In genomic region chr16:5049182-5049773, GRCm38 (mm10) we compare ENCODE assay signal across 8 mouse cellular contexts. TPM values are rescaled to one million over a fixed set of nuclear protein-coding genes. Genes with fewer than 3 reads are reported as not detected.
DNase-seq lines count a peak whose midpoint lies in the region; ATAC-seq and TF ChIP-seq lines count a peak whose summit lies in the region.

No protein-coding gene starts in this region.

- H3K4me1 ChIP-seq in kidney, postnatal 0 days (replicated peaks; ENCODE audit: insufficient read depth, low read length), result peaks cover 20% of the 10 kb centered on the region
- peaks cover 10% of the 10 kb centered on the region for H3K4me1 ChIP-seq in bone marrow macrophage, adult 2 months (ENCODE audit: control insufficient read depth, insufficient read depth, low read length)
- H3K4me1 ChIP-seq in hindbrain, embryonic 13.5 days (replicated peaks), result peaks cover 44% of the 10 kb centered on the region

- H3K27ac ChIP-seq in kidney, postnatal 0 days, result peak overlapping the region; percentile 99
- H3K27ac ChIP-seq in bone marrow macrophage, adult 2 months (ENCODE audit: insufficient read depth, low read depth, low read length), result peak overlapping the region; percentile 78
- peak overlapping the region; percentile 93 for H3K27ac ChIP-seq in hindbrain, embryonic 13.5 days

- under 1% methylated on average over 38 of the region's 38 CpGs for WGBS in kidney, postnatal 0 days
- under 1% methylated on average over 38 of the region's 38 CpGs for WGBS in hindbrain, embryonic 13.5 days

- H3K9me3 ChIP-seq in kidney, postnatal 0 days (replicated peaks; ENCODE audit: low read length), result no peaks in the 10 kb centered on the region
- no peaks in the 10 kb centered on the region for H3K9me3 ChIP-seq in hindbrain, embryonic 13.5 days

- peaks cover 15% of the 10 kb centered on the region for H3K36me3 ChIP-seq in kidney, postnatal 0 days (ENCODE audit: insufficient read depth, low read length)
- H3K36me3 ChIP-seq in hindbrain, embryonic 13.5 days, result peaks cover 44% of the 10 kb centered on the region

- no peaks in the 10 kb centered on the region for H3K27me3 ChIP-seq in kidney, postnatal 0 days (ENCODE audit: insufficient read depth, low read length)
- no peaks in the 10 kb centered on the region for H3K27me3 ChIP-seq in hindbrain, embryonic 13.5 days

- peak; percentile 58 for ATAC-seq in kidney, postnatal 0 days (replicated peaks; ENCODE audit: low FRiP score, low read depth)
- peak; percentile 73 for ATAC-seq in hindbrain, embryonic 13.5 days (ENCODE audit: low FRiP score)
- ATAC-seq in megakaryocyte, adult 5-6 weeks (ENCODE audit: poor library complexity, severe bottlenecking), result peak; percentile 59

- no peak for TF ChIP-seq CTCF in kidney, postnatal 0 days (IDR thresholded peaks at IDR 0.05; ENCODE audit: low read depth)
- no peak for TF ChIP-seq CTCF in bone marrow macrophage, adult 2 months (IDR thresholded peaks at IDR 0.05; ENCODE audit: low read depth, low read length)

- DNase-seq in kidney, postnatal 0 days (ENCODE audit: low spot score), result no peak
- DNase-seq in kidney, postnatal 14 days, result no peak
- no peak for DNase-seq in retina, embryonic 14.5 days (ENCODE audit: low spot score)
- DNase-seq in frontal cortex, postnatal 10 days (ENCODE audit: low spot score in 2 of 2), result no peak
- no peak for DNase-seq in cerebellum, adult 9-10 months

- TF ChIP-seq POLR2A in bone marrow macrophage, adult 2 months (IDR thresholded peaks at IDR 0.05; ENCODE audit: borderline replicate concordance, low read depth, low read length), result no peak

- peak overlapping the region; percentile 90 for H3K4me2 ChIP-seq in kidney, postnatal 0 days (ENCODE audit: low read length)
- H3K4me2 ChIP-seq in hindbrain, embryonic 13.5 days, result peak overlapping the region; percentile 92

- peak overlapping the region; percentile 95 for H3K4me3 ChIP-seq in kidney, postnatal 0 days (replicated peaks; ENCODE audit: low read depth, low read length)
- peak overlapping the region; percentile 79 for H3K4me3 ChIP-seq in bone marrow macrophage, adult 2 months (ENCODE audit: insufficient read depth, low read length)
- H3K4me3 ChIP-seq in hindbrain, embryonic 13.5 days, result peak overlapping the region; percentile 99

- peak overlapping the region; percentile 93 for H3K9ac ChIP-seq in kidney, postnatal 0 days (ENCODE audit: low read depth, low read length)
- peak overlapping the region; percentile 95 for H3K9ac ChIP-seq in hindbrain, embryonic 13.5 days

RNA-seq across cellular contexts. Expression of gene Glyr1, which starts 0.4 kb away (rescaled TPM):
- 108 and 120 TPM in 2 replicates for polyA plus RNA-seq in kidney, postnatal 0 days (2015; fragmentation: Nextera tagmentation; extraction: Ambion mirVana)
- polyA plus RNA-seq in bone marrow macrophage, adult 2 months (2012; ENCODE audit: insufficient read depth, insufficient read length, missing spikeins), result 84.0 and 94.6 TPM in 2 replicates
- polyA plus RNA-seq in hindbrain, embryonic 13.5 days (2015; fragmentation: Nextera tagmentation; extraction: Ambion mirVana), result 206 and 209 TPM in 2 replicates
- 66.7 and 69.8 TPM in 2 replicates for total RNA-seq in megakaryocyte, adult 5-6 weeks (2015)
- total RNA-seq in megakaryocyte, adult 5-6 weeks (2017), result 100 and 112 TPM in 2 replicates

RNA-seq across cellular contexts. Expression of gene Ubn1, which starts 0.6 kb away (rescaled TPM):
- polyA plus RNA-seq in kidney, postnatal 0 days (2015; fragmentation: Nextera tagmentation; extraction: Ambion mirVana), result 15.2 and 16.8 TPM in 2 replicates
- 35.1 and 37.6 TPM in 2 replicates for polyA plus RNA-seq in bone marrow macrophage, adult 2 months (2012; ENCODE audit: insufficient read depth, insufficient read length, missing spikeins)
- polyA plus RNA-seq in hindbrain, embryonic 13.5 days (2015; fragmentation: Nextera tagmentation; extraction: Ambion mirVana), result 16.0 and 16.3 TPM in 2 replicates
- 25.7 and 28.0 TPM in 2 replicates for total RNA-seq in megakaryocyte, adult 5-6 weeks (2015)
- total RNA-seq in megakaryocyte, adult 5-6 weeks (2017), result 39.5 and 52.6 TPM in 2 replicates

RNA-seq across cellular contexts. Expression of gene Rogdi, which starts 35.9 kb away (rescaled TPM):
- 90.7 and 106 TPM in 2 replicates for polyA plus RNA-seq in kidney, postnatal 0 days (2015; fragmentation: Nextera tagmentation; extraction: Ambion mirVana)
- polyA plus RNA-seq in bone marrow macrophage, adult 2 months (2012; ENCODE audit: insufficient read depth, insufficient read length, missing spikeins), result 72.5 and 76.6 TPM in 2 replicates
- 153 and 161 TPM in 2 replicates for polyA plus RNA-seq in hindbrain, embryonic 13.5 days (2015; fragmentation: Nextera tagmentation; extraction: Ambion mirVana)
- 75.8 and 80.5 TPM in 2 replicates for total RNA-seq in megakaryocyte, adult 5-6 weeks (2015)
- 28.1 and 38.9 TPM in 2 replicates for total RNA-seq in megakaryocyte, adult 5-6 weeks (2017)

RNA-seq across cellular contexts. Expression of gene Smim22, which starts 42.2 kb away (rescaled TPM):
- 30.9 and 38.3 TPM in 2 replicates for polyA plus RNA-seq in kidney, postnatal 0 days (2015; fragmentation: Nextera tagmentation; extraction: Ambion mirVana)
- polyA plus RNA-seq in bone marrow macrophage, adult 2 months (2012; ENCODE audit: insufficient read depth, insufficient read length, missing spikeins), result not detected in 2 replicates
- polyA plus RNA-seq in hindbrain, embryonic 13.5 days (2015; fragmentation: Nextera tagmentation; extraction: Ambion mirVana), result 3.1 and 4.6 TPM in 2 replicates
- total RNA-seq in megakaryocyte, adult 5-6 weeks (2015), result not detected in 2 replicates
- not detected in 2 replicates for total RNA-seq in megakaryocyte, adult 5-6 weeks (2017)

RNA-seq across cellular contexts. Expression of gene Sept12, which starts 51.6 kb away (rescaled TPM):
- polyA plus RNA-seq in kidney, postnatal 0 days (2015; fragmentation: Nextera tagmentation; extraction: Ambion mirVana), result not detected in 2 replicates
- polyA plus RNA-seq in bone marrow macrophage, adult 2 months (2012; ENCODE audit: insufficient read depth, insufficient read length, missing spikeins), result not detected in 2 replicates
- polyA plus RNA-seq in hindbrain, embryonic 13.5 days (2015; fragmentation: Nextera tagmentation; extraction: Ambion mirVana), result not detected in 2 replicates
- total RNA-seq in megakaryocyte, adult 5-6 weeks (2015), result not detected in 2 replicates
- total RNA-seq in megakaryocyte, adult 5-6 weeks (2017), result not detected in 2 replicates
